Mouse (Mus musculus) gastrocnemius, postnatal 25 days (tissue): ENCODE measurements around the gene Tulp2. TPM values are rescaled to one million over a fixed set of nuclear protein-coding genes. Genes with fewer than 3 reads are reported as not detected.

Experiments
- DNase-seq: peaks from one replicate; pipeline ENCODE4 v3.0.0; 2022
- microRNA-seq, 2 experiments: library from miRNA; unstranded; fragments of <30 nt; microRNA quantifications; one replicate each; pipeline ENCODE4 v1.2.0; 2021; ENCODE audit warnings: borderline replicate concordance in 2 of 2
- total RNA-seq, 2 experiments: library from RNA; stranded (reverse); gene quantifications; 1 replicate in 1 of 2; 2 replicates in 1 of 2; pipeline ENCODE4 v1.2.3; 2021

The Tulp2 gene
- total RNA-seq, 2 experiments from 2014 or later: not detected

DNA sequence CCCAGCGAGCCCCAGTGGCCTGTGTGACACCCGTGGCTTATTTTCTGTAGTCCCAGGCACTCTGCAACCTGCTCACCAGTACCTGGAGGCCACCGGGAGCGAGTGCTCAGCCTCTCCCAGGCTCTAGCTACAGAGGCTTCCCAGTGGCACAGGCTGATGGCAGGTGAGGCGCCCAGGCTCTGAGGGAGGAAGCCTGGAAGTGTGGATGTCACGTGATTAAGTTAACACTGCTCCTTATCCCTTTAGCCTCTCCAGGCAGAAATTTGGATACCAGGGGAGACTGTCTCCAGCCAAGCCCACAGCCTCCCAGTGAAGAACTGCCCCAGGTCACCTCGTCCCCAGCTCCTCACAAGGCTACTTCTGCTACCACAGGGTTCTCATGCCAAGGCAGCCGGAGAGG lies 71.8 kb downstream of the Tulp2 start:
- DNase-seq: no peak

DNA sequence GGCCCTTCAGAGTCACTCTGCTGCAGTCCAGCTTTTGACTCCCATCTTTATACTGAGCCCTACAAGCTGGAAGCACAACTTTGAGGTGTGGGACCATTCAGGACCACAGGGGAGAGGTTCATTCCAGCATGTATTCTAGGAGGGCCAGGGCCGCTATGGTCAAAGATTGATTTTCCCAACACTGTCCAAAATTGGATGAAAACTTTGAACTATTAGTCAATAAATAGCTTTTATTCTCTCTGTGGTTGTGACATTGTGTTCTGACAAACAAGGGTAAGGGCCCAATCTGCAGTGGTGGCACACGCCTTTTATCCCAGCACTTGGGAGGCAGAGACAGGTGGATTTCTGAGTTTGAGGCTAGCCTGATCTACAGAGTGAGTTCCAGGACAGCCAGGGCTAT lies 72.3 kb downstream of the Tulp2 start:
- no peak for DNase-seq

DNA sequence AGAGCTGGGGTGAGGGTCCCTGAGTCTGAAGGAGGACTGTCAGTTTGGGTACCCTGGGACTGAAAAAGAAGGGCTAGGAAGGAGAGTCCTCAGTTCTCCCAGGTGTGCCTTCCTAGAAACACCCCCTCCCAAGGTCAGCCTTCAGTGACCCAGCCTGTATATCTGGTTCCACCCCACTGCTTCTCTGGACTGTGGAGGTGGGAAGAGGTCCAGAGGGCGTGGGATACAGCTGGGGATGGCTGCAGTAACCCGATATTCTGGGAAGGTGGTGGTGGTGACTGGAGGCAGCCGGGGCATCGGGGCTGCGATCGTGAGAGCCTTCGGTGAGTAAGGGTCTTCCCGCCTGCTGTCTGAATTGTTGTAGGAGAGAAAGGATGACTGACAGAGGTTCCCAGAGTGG lies 73.1 kb downstream of the Tulp2 start, which contains the start of gene Hsd17b14:
Hsd17b14 (plus strand) TSS at position 150 of the 400 bp plus-strand sequence.
- no peak for DNase-seq

DNA sequence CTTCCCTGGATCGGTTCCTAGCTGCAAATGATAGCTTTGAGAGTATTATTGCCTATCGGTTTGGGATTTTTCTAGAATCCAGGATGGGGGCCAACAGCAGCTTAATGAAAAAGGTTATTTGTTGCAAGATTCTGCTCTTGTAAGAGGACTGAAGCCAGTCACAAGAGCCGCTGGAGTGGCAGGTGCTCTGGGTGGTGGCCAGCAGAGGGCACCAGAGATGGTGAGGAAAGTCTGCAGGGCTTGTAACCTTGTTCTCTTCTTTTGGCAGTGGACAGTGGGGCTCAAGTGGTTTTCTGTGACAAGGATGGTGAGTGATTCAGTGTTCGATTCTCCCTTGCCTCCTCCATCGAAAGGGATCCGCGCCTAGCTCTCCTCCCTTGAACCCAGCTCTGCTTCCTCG lies 74.1 kb downstream of the Tulp2 start:
- DNase-seq: peak; percentile 74

DNA sequence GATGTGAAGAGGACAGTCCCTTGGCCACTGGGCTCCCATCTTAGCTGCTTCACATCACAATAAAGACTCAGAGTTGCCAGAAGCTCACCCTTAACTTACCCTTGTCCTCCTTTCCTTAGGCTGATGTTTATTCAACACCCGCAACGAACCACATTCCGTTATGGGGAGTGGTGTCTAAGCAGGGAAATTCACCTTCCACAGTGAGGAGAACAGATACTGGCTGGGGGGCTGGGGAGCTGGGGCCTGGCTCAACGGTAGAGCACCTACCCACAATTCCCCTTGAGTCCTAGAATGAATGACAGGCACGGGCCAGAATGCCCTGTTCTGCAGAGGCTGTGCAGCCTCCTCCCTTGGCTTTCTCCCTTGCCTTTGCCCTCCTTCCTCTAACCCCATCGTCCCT lies 77.2 kb downstream of the Tulp2 start:
- DNase-seq: no peak

DNA sequence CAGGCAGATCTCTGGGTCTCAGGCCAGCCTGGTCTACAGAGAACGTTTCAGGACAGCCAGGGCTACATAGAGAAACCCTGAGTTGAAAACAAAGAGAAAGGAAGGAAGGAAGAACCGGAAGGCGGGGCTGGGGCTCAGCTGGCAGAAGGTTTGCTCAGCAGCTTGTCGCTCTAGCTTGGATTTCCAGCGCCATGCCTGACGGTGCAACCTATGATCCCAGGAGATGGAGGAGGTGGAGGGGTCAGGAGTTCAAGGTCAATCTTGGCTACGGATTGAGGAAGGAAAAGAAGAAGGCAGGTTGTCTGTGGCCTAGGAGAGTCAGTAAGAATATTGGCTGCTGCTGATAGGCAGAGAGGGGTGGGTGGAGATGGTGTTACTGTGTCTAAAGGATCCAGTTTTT lies 78.6 kb downstream of the Tulp2 start:
- DNase-seq: no peak

DNA sequence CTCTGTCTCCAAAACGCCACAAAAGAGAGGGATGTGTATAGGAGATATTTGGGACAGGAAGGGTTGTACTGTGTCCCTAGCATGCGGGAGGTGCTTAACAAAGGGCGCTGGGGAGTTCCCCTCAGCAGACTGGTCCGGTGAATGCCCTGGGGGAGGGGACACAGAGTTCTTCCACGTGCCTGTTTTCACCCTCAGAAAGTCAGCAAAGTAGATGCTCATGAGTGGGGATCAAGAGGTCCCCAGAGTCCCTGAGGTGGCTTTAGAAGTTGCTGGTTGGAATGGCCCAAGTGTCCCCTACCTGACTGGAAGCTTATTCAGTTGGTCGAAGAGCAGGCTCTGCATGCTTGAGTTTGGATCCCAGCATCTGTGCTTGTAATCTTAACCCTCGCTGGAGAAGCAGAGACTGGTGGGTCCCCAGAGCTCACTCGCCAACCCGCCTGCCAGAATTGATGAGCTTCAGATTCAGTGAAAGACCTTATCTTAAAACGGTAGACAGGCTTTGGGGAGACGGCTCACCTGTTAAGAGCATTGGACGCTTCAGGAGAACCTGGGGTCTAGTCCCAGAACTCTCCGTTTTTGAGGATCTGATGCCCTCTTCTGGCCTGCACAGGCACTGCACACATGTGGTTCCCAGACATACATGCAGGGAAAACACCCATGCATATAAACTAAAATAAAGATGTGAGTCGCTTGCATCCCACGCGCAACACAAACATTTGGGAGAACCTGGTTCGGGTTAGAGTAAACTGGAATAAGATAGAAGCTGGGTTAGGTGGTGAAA lies 79.4 kb downstream of the Tulp2 start:
- DNase-seq: peak; percentile 55

DNA sequence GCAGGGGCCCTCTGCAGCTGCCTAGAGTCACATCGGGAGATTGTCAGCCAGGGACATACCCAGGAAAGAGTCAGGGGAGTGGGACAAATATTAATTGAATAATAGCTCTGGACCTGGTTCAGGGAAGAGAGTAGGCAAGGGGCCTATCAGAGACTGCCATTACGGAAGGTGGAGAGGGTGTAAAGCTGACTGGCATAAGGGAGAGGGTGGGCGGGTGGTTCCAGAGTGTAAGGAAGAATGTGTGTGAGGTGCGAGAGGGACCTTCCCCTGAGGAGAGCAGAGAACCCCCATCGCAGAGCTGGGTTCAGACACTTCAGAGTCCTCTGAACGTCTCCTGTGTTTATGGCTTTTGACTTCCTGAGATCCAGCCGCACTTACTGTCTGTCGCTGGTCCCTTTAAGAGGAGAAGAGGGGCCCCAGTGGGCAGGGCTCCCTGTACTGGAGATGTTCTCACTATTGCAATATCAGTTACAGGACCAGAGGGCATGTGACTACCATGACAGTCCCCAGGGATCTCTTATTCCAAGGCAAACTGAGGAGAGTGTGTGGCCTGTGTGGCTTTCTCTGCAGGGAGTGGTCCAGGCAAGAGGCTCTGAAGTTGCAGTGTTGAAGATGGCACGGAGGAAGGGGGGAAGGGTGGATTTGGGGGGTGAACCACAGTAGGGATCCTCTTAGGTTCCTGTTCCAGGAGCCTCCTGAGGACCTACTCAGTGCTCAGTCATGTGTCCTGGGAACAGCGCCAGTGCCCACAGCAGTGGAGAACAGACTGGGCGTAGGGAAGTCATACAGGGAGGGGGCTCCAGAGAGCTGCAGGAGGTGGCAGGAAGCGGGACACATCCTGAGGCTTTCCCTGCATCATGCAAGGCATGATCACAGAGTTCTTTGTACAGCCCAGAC lies 80.2 kb downstream of the Tulp2 start:
- peak; percentile 57 for DNase-seq

DNA sequence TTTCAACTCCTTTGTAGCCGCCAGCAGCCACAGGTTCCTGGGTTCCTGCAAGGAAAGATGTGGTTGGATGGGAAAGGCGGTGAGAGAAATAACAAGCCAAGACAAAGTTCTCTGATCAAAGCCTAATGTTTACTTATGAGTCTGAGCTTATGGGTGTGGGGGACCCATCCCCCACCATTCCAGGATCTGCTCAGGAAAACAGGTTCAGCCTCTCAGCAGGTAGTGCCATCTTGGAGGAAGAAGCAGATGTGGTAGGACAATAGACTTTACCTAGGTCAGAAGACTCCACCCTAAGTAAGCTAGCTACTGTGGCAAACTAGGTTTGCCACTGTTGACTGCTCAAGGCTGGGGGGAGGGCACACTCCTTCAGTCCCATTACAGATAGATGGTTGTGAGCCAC lies 83.1 kb downstream of the Tulp2 start:
- no peak for DNase-seq

DNA sequence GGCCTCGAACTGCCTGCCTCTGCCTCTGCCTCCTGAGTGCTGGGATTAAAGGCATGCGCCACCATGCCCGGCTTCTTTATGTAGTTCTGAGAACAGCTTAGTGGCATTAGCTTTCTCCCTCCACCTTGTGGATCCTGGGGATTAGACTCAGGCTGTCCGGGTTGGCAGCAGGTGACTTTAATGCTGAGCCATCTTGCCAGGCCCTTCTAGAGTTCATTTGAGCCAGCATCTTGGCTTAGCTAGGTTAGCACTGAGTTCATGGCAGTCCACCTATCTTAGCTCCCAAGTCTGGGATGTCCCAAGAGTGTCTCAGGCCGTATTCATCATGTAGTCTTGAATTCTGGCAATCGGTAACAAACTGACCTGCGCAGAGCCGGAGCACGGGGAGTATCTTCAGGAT lies 83.8 kb downstream of the Tulp2 start:
- DNase-seq: no peak

DNA sequence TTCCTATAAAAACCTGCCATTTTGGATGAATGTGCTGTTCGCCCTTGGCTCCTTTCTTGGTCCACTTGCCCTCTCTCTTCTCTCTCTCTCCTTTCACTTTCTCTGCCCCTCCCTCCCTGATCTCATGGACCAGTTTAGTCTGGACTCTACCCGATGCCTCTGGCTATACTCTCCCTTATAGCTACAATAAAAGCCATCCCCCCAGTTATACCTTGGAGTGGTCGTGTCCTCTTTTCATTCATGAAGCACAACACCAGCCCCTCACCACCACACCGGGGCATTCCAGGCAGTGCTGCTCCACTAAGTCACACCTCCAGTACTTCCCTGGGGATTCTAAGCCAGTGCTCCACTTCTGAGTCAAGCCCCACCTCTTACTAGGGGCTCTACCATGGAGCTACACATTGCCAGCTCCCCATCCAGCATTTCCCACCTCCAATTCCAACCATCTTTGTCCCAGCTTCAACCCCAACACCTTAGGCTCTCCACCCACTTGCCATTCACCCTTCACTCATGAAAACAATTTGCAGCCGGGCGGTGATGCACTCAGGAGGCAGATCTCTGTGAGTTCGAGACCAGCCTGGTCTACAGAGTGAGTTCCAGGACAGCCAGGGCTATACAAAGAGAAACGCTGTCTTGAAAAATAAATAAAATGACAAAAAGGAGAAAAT lies 85.6 kb downstream of the Tulp2 start:
- DNase-seq: no peak

DNA sequence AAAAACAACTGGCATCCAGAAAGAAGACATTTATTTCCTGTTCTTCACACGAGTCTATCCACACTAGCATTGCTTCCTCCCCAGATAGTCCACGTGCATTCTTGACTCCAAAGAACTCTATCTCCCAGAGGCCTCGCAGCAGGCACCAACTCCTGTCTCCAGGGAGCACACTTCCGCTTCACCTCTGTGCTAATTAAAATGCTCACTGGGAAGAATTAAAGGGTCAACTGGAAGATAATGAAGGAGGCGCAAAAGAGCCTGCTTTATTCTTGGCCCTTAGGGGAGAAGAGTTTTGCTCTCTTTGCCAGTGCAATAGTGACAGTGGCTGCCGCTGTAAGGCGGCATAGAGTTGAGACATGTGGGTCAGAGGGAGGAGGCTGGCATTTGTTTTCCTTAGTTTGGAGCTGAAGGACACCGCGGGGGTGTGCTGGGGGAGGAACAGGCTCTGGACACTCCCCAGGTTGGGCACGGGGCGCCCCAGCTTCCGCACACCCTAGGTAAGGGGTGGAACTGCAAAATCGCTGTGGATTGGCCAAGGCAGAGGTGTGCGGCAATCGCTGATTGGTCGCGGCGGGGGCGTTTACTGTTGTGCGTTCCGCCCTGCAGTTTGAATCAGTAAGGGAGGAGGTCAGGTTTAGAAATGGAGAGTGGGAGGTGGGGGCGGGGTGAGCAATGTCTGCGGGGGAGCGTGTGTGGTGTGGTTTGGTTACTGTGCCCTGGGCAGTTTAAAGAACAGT lies 86.3 kb downstream of the Tulp2 start:
- DNase-seq: peak; percentile 94

DNA sequence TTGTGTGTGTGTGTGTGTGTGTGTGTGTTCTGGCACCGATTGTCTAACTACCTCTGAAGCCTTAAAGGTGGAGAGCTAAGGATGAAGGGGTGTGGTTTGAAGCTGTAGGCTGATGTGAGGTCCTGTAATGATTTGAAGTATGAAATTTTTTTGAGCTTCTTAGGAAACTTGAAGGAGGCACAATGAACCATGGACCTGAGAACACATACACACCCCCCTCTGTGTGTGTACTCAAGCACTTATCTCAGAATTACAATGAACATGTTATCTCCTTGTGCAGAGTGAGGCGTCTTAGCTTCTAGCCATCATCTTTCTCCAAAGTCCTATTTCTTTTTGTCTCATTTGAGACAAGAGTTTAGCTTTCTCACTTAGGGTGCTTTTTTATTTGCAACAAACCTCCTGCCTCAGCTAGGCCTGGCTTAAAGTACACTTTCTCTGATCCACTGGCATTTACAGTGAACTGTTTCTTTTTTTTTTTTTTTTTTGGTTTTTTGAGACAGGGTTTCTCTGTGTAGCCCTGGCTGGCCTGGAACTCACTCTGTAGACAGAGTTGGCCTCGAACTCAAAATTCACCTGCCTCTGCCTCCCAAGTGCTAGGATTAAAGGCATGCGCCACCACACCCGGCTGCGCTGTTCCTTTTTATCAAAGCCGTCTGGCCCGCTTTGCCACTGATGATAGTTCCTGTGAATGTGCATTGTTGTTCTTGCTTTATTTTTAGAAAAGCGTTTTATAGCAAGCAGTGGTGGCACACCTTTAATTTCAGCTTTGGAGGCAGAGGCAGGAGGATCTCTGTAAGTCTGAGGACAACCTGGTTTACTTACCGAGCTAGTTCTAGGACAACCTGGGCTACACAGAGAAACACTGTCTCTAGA lies 87.2 kb downstream of the Tulp2 start:
- DNase-seq: no peak

DNA sequence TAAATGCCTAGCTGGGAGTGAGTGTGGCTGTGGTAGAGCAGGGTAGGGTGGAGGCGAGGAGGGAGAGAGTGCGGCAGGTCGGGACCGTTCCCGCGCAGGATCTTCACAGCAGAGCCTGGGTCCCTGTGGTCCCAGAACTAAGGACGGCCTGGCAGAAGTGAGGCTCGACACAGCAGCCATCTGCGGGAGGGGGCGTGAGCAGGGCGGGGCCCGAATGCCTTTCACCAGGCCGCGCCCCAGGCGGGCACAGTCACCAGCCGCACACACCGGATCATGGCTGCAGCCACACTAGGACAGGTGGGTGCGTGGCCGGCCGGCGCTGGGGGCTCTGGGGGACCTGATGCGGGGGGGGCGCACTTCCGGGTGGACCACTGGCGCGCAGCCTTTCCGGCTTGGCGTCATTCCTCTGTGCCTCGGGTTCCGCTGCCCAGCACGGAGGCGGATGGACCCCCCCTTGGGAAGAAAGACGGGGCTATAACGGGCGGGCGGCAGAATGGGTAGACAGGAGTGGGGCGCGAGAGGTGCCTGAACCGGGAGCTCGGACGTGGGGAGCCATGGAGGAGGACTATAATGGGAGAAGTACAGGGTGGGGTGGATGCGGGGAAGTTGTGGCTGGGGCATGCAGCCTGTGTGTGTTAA lies 88.5 kb downstream of the Tulp2 start, which contains the start of gene Bcat2:
Bcat2 (plus strand) TSS at position 51 of the 639 bp plus-strand sequence.
- DNase-seq: peak; percentile 73

DNA sequence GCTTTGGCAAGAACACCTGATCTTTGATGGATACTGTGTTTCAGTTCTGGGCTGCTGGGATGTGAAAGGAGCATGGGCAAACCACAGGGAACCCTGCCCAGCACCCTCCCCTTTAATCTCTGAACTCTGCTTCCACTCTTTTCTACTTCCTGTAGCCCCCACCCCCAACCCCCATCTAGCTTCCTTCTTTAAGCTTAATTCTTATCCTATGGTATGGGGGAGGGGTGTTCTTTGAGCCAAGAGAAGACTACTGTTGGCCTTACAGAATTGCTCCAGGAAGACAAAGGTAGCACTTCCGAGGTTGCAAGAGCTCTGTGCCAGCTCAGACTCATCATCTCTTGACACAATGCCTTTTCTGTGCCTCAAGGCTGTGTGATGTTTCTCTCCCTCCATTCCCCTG lies 90.3 kb downstream of the Tulp2 start:
- DNase-seq: no peak

Small RNA genes lying within 50 kb of the gene (microRNA-seq; reads per million reads assigned to microRNA genes)
- 0 to 0.26 reads per million in 2 experiments for gene Gm22133

Other genes starting within 250 kb of the Tulp2 start
- gene Cd37, start 242.8 kb upstream of the Tulp2 start, total RNA-seq: 1 to 10 TPM; 1.3 to 2.0 TPM
- gene Slc6a16, start 240.8 kb upstream of the Tulp2 start, total RNA-seq: not detected
- not detected for gene Slc6a21, start 204.4 kb upstream of the Tulp2 start, total RNA-seq
- gene Trpm4, start 148.1 kb upstream of the Tulp2 start, total RNA-seq: 10 to 100 TPM; 17.0 to 18.3 TPM
- gene Hrc, start 146.6 kb upstream of the Tulp2 start, total RNA-seq: 100 to 1,000 TPM; 812 to 910 TPM
- gene Ppfia3, start 114.9 kb upstream of the Tulp2 start, total RNA-seq: under 1 TPM; 0.18 to 0.38 TPM
- gene Lin7b, start 111.3 kb upstream of the Tulp2 start, total RNA-seq: under 1 TPM in 1 of 2 experiments, not detected in 1; 0.67 TPM
- gene Snrnp70, start 86.1 kb upstream of the Tulp2 start, total RNA-seq: 10 to 100 TPM; 76.1 to 78.0 TPM
- 100 to 1,000 TPM in 1 of 2 experiments, 10 to 100 TPM in 1; 73.7 to 107 TPM for gene Kcna7, start 76.2 kb upstream of the Tulp2 start, total RNA-seq
- 1 to 10 TPM; 3.9 to 6.6 TPM for gene Ntf5, start 68.2 kb upstream of the Tulp2 start, total RNA-seq
- gene Lhb, start 61.1 kb upstream of the Tulp2 start, total RNA-seq: 1 to 10 TPM in 1 of 2 experiments, not detected in 1; 1.6 TPM
- 100 to 1,000 TPM; 243 to 327 TPM for gene Gys1, start 47.0 kb upstream of the Tulp2 start, total RNA-seq
- 10 to 100 TPM; 23.3 to 23.8 TPM for gene Ruvbl2, start 43.8 kb upstream of the Tulp2 start, total RNA-seq
- 100 to 1,000 TPM; 125 to 149 TPM for gene Ftl1, start 22.0 kb upstream of the Tulp2 start, total RNA-seq
- gene Bax, start 15.0 kb upstream of the Tulp2 start, total RNA-seq: 10 to 100 TPM; 15.6 to 16.9 TPM
- 1 to 10 TPM; 4.3 to 10.0 TPM for gene Gm45808, start 4.9 kb downstream of the Tulp2 start, total RNA-seq
- gene Dhdh, start 6.9 kb downstream of the Tulp2 start, total RNA-seq: 10 to 100 TPM; 12.3 to 12.6 TPM
- gene Nucb1, start 28.5 kb downstream of the Tulp2 start, total RNA-seq: 10 to 100 TPM; 60.8 to 73.2 TPM
- 10 to 100 TPM; 13.8 to 19.2 TPM for gene Ppp1r15a, start 44.4 kb downstream of the Tulp2 start, total RNA-seq
- gene Plekha4, start 44.5 kb downstream of the Tulp2 start, total RNA-seq: 1 to 10 TPM; 7.5 to 8.5 TPM
- gene Hsd17b14, start 73.0 kb downstream of the Tulp2 start, total RNA-seq: 1 to 10 TPM in 1 of 2 experiments, under 1 TPM in 1; 0.99 to 1.2 TPM
- gene Bcat2, start 88.3 kb downstream of the Tulp2 start, total RNA-seq: 10 to 100 TPM; 56.3 to 63.9 TPM
- gene Fgf21, start 133.6 kb downstream of the Tulp2 start, total RNA-seq: not detected
- gene Fut1, start 135.4 kb downstream of the Tulp2 start, total RNA-seq: not detected
- not detected for gene Izumo1, start 139.9 kb downstream of the Tulp2 start, total RNA-seq
- gene Rasip1, start 145.6 kb downstream of the Tulp2 start, total RNA-seq: 1 to 10 TPM; 6.1 to 8.5 TPM
- 10 to 100 TPM; 39.0 to 46.1 TPM for gene Mamstr, start 158.1 kb downstream of the Tulp2 start, total RNA-seq
- under 1 TPM; 0.19 to 0.61 TPM for gene Fut2, start 184.5 kb downstream of the Tulp2 start, total RNA-seq
- under 1 TPM; 0.38 to 0.75 TPM for gene Ntn5, start 202.1 kb downstream of the Tulp2 start, total RNA-seq
- gene Sec1, start 212.5 kb downstream of the Tulp2 start, total RNA-seq: under 1 TPM in 1 of 2 experiments, not detected in 1; 0.16 TPM
- 10 to 100 TPM in 1 of 2 experiments, 1 to 10 TPM in 1; 4.9 to 11.2 TPM for gene Car11, start 218.0 kb downstream of the Tulp2 start, total RNA-seq
- 100 to 1,000 TPM in 1 of 2 experiments, 10 to 100 TPM in 1; 14.3 to 121 TPM for gene Dbp, start 223.2 kb downstream of the Tulp2 start, total RNA-seq
- gene Rpl18, start 233.6 kb downstream of the Tulp2 start, total RNA-seq: 100 to 1,000 TPM; 433 to 449 TPM
- 10 to 100 TPM in 1 of 2 experiments, 1 to 10 TPM in 1; 8.5 to 12.7 TPM for gene Sphk2, start 236.1 kb downstream of the Tulp2 start, total RNA-seq
- under 1 TPM; 0.13 to 0.29 TPM for gene Fam83e, start 239.3 kb downstream of the Tulp2 start, total RNA-seq
- not detected for gene Spaca4, start 243.9 kb downstream of the Tulp2 start, total RNA-seq